ENCODE assay signal across 27 mouse cellular contexts in the genomic region with DNA sequence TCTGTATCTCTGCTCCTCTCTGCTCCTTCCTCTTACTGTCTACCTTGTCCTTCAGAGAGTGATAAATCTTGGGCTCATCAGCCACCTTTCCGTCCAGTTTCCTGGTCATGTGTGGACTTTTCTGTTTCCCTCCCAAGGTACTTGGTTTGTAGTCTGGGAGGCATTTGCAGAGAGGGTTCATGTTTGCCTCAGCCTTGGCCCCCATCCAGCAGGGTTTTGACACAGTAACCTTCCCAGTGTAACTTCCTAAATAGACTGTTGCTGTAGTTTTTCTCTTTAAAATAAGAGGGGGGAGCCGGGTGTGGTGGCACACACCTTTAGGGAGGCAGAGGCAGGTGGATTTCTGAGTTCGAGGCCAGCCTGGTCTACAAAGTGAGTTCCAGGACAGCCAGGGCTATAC. TPM values are rescaled to one million over a fixed set of nuclear protein-coding genes. Genes with fewer than 3 reads are reported as not detected.
DNase-seq lines count a peak whose midpoint lies in the region; ATAC-seq lines count a peak whose summit lies in the region.
"Had no signal": no experiment of that assay in that cellular context is flagged by ENCODE, and none has a peak within 500 bp of the region (broad histone marks: within the 10 kb centered on the region; RNA-seq: fewer than 3 reads in every experiment).

No protein-coding gene starts in this region.

- no peaks in the 10 kb centered on the region for H3K9me3 ChIP-seq in forebrain, embryonic 15.5 days
- H3K9me3 ChIP-seq: forebrain, embryonic 13.5 days; heart, embryonic 10.5 days; heart, embryonic 15.5 days; hindbrain, embryonic 13.5 days; liver, embryonic 13.5 days; megakaryocyte, embryonic 14.5 days; midbrain, embryonic 12.5 days had no signal

- intact Hi-C loops in left cerebral cortex, postnatal 36 days (cut with DNase I): no loop called here

- H3K27ac ChIP-seq in forebrain, embryonic 15.5 days (replicated peaks): no peak overlapping the region
- H3K27ac ChIP-seq: forebrain, embryonic 13.5 days; heart, embryonic 10.5 days; heart, embryonic 15.5 days; hindbrain, embryonic 13.5 days; liver, embryonic 13.5 days; midbrain, embryonic 12.5 days had no signal

- H3K36me3 ChIP-seq in forebrain, embryonic 15.5 days: no peaks in the 10 kb centered on the region
- H3K36me3 ChIP-seq: heart, embryonic 15.5 days; hindbrain, embryonic 13.5 days had no signal

- H3K9ac ChIP-seq in forebrain, embryonic 15.5 days (replicated peaks): no peak overlapping the region
- H3K9ac ChIP-seq: forebrain, embryonic 13.5 days; heart, embryonic 15.5 days; hindbrain, embryonic 13.5 days; liver, embryonic 13.5 days; lung, embryonic 14.5 days; midbrain, embryonic 12.5 days had no signal

- WGBS in forebrain, embryonic 15.5 days: 94% methylated on average over 3 of the region's 3 CpGs

- H3K27me3 ChIP-seq in forebrain, embryonic 15.5 days: no peaks in the 10 kb centered on the region
- H3K27me3 ChIP-seq: forebrain, embryonic 13.5 days; heart, embryonic 15.5 days; hindbrain, embryonic 13.5 days; liver, embryonic 13.5 days; midbrain, embryonic 12.5 days had no signal

- DNase-seq in heart, postnatal 4 days: peak; percentile 16
- DNase-seq in heart, adult 8-10 months (ENCODE audit: low spot score): no peak
- peak; percentile 65 to 68 for DNase-seq in kidney, postnatal 25 days
- DNase-seq in kidney, adult 11 months: no peak
- DNase-seq in 416B (ENCODE audit: low read depth) (peak; percentile 15), adipocyte (ENCODE audit: low spot score) (peak; percentile 71)
- no peak for DNase-seq in left cerebral cortex, postnatal 36 days (ENCODE audit: low spot score in 2 of 2)
- DNase-seq: cerebellum, adult 11 months; cerebellum, adult 9-10 months; cerebellum, postnatal 36 days; gastrocnemius, postnatal 14 days; left cerebral cortex, postnatal 4 days; liver, embryonic 13.5 days; lung, embryonic 14.5 days; lung, postnatal 4 days; thymus, adult 2 months; thymus, postnatal 36 days had no signal

- no peak overlapping the region for H3K4me2 ChIP-seq in forebrain, embryonic 15.5 days (replicated peaks)
- H3K4me2 ChIP-seq: forebrain, embryonic 13.5 days; heart, embryonic 15.5 days; hindbrain, embryonic 13.5 days; liver, embryonic 13.5 days; lung, embryonic 14.5 days; midbrain, embryonic 12.5 days had no signal

- peaks cover 17% of the 10 kb centered on the region for H3K4me1 ChIP-seq in forebrain, embryonic 15.5 days
- H3K4me1 ChIP-seq: forebrain, embryonic 13.5 days; hindbrain, embryonic 13.5 days; midbrain, embryonic 12.5 days had no signal

- ATAC-seq in forebrain, embryonic 15.5 days (replicated peaks): no peak
- ATAC-seq: activated CD4-positive, CD25-positive, alpha-beta regulatory T cell, adult 4 months; CD4-positive, CD25-positive, alpha-beta regulatory T cell, adult 4 months; forebrain, embryonic 13.5 days; intestine, postnatal 0 days had no signal

- H3K4me3 ChIP-seq in forebrain, embryonic 15.5 days: no peak overlapping the region
- H3K4me3 ChIP-seq: forebrain, embryonic 13.5 days; heart, embryonic 10.5 days; heart, embryonic 15.5 days; hindbrain, embryonic 13.5 days; liver, embryonic 13.5 days; megakaryocyte, embryonic 14.5 days; midbrain, embryonic 12.5 days had no signal

RNA-seq across cellular contexts. Expression of a gene that starts 26.2 kb away (rescaled TPM):
- total RNA-seq in heart, postnatal 4 days (2021): 10 to 100 TPM; 22.8 to 25.2 TPM
- total RNA-seq in heart, adult 8-10 months (2022): 1 to 10 TPM in 1 of 4 experiments, under 1 TPM in 3; 0.60 to 1.5 (median 0.75) TPM
- 1 to 10 TPM in 1 of 2 experiments, under 1 TPM in 1; 0.84 to 1.6 TPM for total RNA-seq in left cerebral cortex, postnatal 36 days (2021)
- 42.0 and 44.4 TPM in 2 replicates for polyA plus RNA-seq in forebrain, embryonic 15.5 days (2015; fragmentation: Nextera tagmentation; extraction: Ambion mirVana)

Comparison
In these comparisons a context has a peak if more than half of its experiments do, and no peak if none do; other contexts are left out.
1. DNase-seq: peak in heart, postnatal 4 days (single experiment), kidney, postnatal 25 days (2 of 2), 416B (single experiment) and adipocyte (single experiment); none in heart, adult 8-10 months (single experiment), kidney, adult 11 months (single experiment) and left cerebral cortex, postnatal 36 days (0 of 2).
2. RNA of a gene that starts 26.2 kb away (total RNA-seq): 22.8 to 25.2 TPM in heart, postnatal 4 days; 0.84 to 1.6 TPM in left cerebral cortex, postnatal 36 days and 0.60 to 1.5 TPM in heart, adult 8-10 months; every median in the first group is over 4 times any median in the second.